Mouse (Mus musculus): ENCODE results near the gene Jagn1.
A peak's percentile ranks its signal among the peaks of the same experiment; 100 is the strongest.

Jagn1 gene

DNA sequence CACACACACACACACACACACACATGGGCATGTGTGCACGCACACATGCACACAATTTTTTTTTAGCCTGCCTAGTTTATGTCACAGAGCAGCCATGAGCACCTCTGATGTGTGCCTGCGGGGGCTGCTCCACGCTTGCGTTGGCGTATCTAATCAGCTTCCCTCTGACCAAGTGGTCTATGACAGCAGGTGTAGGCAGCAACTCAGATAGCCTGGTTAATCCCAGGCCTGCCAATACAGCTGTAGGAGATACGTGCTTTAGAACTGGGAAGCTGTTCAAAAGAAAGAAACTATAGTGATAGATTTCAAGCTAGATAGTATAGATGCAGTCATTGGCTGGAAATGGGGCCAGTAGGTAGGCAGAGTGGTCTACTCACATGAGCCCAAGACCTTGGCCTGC, 31.3 kb downstream of the Jagn1 start:
- no peak for DNase-seq (ENCODE audit: low spot score)

DNA sequence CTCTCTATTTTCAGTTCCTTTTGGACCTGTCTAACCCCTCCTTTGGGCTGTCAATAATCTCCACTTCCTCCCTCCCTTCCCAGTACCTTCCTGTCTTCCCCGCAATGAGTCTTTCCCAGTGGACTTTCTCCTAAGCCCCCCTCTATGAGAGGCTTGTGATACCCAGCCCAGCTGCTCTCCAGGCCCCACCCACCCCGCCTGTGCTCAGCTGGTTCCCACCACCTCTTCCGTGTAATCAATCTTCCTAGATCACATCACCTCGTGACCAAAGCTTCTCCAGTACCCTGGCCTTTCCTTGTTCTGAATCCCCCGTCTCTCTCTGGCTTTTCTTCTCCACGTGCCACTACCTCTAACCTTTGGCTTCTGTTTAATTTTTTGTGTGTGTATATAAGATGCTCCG, 35.0 kb downstream of the Jagn1 start:
- no peak for DNase-seq (ENCODE audit: low spot score)

DNA sequence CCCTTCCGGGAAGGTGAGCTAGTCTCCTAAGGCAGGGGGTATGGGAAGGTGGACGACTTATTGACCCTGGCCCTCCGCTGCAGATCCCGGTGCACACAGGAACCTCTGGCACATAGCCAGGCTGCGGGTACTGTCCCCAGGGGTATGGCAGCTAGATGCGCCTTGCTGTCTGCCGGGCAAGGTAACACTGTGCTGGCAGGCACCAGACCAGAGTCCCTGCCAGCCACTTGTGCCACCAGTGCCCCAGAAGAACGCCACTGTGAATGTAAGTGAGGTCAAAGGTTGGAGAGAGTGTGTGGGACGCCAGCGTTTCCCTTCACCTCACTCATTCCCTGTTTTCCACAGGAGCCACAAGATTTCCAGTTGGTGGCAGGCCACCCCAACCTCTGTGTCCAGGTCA, 36.5 kb downstream of the Jagn1 start:
- DNase-seq (ENCODE audit: low spot score) = no peak

DNA sequence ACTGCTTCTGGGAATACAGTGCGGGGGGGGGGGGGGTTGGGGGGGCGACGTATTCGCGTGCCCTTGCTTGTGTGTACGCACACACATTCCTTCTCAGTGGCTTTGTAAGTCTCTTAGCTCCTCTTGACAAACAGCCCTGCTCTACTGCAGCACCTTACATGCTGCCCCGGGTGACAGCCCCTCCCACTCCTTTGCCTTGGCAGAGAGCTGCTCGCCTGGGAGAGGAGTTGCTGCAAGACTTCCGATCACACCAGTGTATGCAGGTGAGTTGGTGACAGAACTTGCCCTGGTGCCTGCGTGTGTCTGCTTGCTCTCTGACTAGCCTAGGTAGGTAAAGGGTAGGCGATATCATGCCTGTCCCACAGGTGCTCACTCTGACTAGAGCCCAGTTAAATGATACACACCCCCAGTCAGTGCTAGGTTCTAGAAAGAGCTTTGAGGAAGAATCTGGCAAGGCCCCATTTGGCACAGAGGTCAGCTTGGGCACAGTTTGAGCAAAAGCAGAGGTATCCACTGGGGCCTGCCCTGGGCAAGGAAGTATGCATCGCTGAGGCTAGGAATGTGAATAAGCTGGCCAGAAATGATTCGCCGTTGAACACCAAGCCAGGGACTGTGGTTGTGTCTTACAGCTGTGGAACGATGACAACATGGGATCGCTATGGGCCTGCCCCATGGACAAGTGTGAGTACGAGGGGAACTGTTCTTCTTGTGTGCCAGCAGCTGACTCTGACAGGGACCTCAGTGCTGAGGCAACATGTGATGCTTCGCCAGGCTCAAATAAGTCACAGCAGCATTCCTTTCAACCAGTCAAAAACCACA, 38.4 kb downstream of the Jagn1 start:
- no peak for DNase-seq (ENCODE audit: low spot score)

DNA sequence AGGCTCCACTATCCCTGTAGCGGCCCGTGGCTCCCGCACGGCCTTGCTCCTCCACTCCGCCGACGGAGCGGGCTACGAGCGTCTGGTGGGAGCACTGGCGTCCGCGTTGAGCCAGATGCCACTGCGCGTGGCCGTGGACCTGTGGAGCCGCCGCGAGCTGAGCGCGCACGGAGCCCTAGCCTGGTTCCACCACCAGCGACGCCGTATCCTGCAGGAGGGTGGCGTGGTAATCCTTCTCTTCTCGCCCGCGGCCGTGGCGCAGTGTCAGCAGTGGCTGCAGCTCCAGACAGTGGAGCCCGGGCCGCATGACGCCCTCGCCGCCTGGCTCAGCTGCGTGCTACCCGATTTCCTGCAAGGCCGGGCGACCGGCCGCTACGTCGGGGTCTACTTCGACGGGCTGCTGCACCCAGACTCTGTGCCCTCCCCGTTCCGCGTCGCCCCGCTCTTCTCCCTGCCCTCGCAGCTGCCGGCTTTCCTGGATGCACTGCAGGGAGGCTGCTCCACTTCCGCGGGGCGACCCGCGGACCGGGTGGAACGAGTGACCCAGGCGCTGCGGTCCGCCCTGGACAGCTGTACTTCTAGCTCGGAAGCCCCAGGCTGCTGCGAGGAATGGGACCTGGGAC, 40.2 kb downstream of the Jagn1 start:
- no peak for DNase-seq (ENCODE audit: low spot score)

DNA sequence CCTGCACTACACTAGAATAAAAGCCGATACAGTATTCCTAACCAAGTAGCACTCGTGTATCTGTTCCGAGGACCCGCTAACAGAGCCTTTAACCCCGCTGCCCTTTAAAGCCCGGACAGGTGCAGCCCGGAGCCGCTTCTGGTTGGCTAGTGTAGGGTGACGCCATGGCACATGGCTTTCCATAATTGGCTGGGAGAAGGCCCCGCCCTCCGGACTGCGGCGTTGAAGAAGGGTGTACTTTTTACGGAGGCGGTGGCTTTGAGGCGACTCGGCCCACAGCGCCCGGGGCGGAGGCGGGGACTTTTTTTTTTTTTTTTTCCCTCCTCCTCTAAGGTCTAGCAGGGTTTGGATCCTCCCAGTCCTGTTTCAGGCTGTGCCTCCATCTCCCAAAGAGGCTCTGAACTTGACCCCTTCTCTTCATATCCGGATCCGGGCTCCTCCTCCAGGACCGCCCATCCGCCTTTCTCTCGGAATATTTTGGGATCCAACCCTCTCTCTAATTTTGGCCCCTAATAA, 40.8 kb downstream of the Jagn1 start, which contains the start of gene Creld1:
Gene Creld1 (plus strand): TSS at position 198 of the 516 bp plus-strand sequence.
- peak; percentile 77 for DNase-seq (ENCODE audit: low spot score)

DNA sequence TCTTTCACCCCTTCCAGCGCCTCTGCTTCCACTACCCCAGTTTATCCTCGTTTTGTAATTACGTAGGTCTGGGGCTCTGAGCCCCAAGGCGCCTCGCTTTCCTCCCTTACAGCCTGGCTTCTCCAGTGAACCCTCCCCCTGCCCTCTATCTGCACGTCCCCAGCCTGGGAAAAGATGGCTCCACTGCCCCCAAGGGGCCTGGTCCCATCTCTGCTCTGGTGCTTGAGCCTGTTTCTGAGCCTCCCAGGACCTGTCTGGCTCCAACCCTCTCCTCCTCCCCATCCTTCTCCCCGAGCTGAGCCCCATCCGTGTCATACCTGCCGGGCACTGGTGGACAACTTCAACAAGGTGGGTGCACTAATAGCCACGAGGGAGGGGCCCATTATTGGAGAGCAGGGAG, 41.4 kb downstream of the Jagn1 start:
- DNase-seq (ENCODE audit: low spot score) = no peak

DNA sequence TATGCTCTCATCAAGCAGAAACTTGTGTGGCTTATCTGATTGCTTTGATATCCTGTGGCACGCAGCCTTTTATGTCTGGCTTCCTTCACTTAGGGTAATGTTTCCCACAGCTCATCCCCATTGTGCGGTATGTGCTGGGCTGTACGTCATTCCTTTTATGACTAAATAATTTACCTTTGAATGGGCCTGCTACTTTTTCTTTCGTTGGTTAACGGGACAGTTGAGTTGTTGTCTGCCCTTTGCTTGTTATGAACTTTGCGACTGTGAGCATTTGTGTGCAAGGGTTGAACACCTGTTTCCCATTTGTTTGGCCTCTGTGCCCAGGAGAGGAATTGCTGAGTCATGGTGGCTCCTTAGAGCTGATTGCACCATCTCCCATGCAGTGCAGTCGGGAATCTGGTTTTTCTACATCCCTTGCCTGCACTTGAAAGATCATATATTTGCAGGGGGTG, 44.8 kb downstream of the Jagn1 start:
- DNase-seq (ENCODE audit: low spot score) = no peak

DNA sequence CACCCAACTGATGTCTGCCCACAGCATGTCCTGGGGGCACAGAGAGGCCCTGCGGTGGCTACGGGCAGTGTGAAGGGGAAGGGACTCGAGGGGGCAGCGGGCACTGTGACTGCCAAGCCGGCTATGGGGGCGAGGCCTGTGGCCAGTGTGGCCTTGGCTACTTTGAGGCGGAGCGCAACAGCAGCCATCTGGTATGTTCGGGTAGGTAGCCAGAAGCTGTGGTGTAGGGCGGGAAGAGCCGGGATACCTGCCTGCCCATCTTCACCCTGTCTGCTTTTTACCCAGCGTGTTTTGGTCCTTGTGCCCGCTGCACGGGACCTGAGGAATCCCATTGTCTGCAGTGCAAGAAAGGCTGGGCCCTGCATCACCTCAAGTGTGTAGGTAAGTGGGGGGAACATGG, 47.0 kb downstream of the Jagn1 start:
- no peak for DNase-seq (ENCODE audit: low spot score)

DNA sequence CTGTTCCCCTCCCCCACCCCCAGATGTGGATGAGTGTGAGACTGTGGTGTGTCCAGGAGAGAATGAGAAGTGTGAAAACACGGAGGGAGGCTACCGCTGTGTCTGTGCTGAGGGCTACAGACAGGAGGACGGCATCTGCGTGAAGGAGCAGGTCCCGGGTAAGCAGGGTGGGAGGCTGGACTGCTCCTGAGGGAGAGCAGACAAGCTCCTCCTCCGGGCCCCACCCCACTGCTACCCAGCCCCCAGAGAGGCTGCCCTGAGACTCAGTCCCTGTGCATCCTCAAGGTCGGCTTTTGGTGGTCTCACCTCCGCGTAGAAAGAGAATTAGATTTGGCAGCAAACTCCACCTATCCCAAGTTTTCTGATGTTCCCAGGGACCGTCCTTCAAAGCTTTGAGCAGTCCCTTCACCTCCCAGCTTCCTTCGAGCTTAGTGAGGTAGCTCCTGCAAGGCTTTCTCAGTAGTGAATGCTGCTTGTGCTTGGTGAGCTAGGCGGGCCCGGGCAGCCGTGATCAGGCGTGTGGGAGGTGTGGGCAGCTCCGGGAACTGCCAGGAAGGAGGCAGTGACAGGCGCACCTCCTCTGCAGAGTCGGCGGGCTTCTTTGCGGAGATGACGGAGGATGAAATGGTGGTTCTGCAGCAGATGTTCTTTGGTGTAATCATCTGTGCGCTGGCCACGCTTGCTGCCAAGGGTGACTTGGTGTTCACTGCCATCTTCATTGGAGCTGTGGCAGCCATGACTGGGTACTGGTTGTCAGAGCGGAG, 49.9 kb downstream of the Jagn1 start:
- no peak for DNase-seq (ENCODE audit: low spot score)

DNA sequence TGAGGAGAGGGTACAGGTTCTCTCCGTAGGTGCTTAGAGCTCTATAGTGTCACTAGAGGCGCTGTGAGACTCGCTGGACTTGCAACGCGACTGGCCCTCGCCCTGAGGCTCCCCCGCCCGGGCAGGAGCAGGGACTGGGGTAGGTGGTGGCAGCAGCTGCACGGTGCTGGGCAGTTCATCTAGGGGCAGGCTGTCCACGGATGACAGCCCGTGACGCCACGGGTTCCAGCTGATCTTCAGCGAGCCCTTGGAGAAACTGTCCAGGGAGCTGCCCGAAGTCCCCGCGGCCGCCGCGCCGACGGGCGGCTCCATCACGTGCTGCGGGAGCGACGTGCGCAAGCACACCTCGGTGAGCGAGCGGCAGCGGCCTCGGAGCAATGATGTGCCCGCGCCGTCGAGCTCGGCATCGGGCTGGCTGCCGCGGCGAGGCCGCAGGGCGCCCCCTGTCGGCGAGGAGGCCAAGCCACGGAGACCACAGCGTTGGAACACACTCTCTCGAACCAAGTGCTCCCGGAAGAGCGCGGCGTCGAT, 52.0 kb downstream of the Jagn1 start:
- DNase-seq (ENCODE audit: low spot score) = no peak

DNA sequence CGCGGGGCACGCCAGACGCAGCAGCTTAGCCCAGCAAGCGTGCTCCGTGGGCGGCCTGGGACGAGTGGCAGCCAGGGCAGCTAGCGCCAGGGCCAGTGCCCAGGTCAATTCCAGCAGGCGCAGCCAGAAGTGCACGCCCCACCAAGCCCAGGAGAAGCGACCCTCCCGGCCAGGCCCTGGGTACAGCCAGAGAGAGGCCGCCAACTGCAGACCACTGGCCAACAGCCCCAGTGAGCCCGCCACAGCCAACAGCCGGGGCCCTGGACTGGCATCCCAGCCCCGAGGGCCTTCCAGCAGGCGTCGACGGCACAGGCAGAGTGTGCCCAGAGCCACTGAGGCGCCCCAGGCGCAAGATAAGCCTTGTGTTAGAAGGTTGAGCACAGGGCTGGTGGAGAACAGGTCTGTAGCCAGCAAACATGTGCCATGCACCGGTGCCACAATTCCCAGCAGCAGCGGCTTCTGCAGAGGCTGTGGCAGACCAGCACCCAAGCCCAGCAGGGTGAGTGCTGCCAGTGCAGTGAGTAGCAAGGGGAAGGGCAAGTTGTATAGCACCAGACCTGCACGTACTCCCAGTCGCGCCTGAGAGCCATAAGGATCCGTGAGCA, 52.8 kb downstream of the Jagn1 start:
- DNase-seq (ENCODE audit: low spot score) = no peak

All from urinary bladder, postnatal 10 days (tissue).